Mouse (Mus musculus): ENCODE measurements around the gene Lpin1. TPM values are rescaled to one million over a fixed set of nuclear protein-coding genes. Genes with fewer than 3 reads are reported as not detected.

Gene Lpin1
- polyA plus RNA-seq (2014; fragmentation: Nextera tagmentation; extraction: Ambion mirVana) = 4.8 and 6.5 TPM in 2 replicates

DNA sequence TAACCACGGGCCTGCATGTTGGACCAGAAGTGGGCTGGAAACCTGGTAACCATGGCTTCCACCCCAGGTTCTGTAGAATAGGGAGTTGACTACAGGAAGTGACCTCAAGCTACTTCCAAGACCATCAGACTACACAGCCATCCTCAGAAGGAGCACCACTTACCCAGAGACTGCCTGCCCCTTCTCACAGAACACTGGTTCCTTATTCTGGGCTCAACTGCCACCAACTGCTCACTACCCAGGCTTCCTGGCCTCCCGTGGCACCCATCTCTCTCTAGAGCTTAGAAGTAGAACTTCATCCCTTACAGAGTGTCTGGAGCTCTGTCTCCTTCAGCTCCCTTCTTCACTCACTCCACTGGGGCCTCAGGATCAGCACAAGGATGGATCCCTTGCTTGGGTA lies at the start of gene Lpin1:
Lpin1 (minus strand) TSS at position 31 of the 400 bp plus-strand sequence.
- Histone ChIP-seq H3K9ac (replicated peaks; ENCODE audit: low read depth, low read length) (no peak within 1 kb of the TSS), H3K4me3 (ENCODE audit: low read depth, low read length) (no peak within 1 kb of the TSS), H3K36me3 (ENCODE audit: control insufficient read depth, insufficient read depth, low read length) (no peaks in the 10 kb centered on the region), H3K27me3 (ENCODE audit: control insufficient read depth, insufficient read depth, low read length) (no peaks in the 10 kb centered on the region), H3K9me3 (ENCODE audit: control insufficient read depth, low read depth, low read length) (no peaks in the 10 kb centered on the region), H3K27ac (ENCODE audit: low read length) (no peak within 1 kb of the TSS), H3K4me2 (replicated peaks; ENCODE audit: low read depth, low read length) (no peak within 1 kb of the TSS), H3K4me1 (ENCODE audit: control insufficient read depth, insufficient read depth, low read length) (no peaks in the 10 kb centered on the region)
- ATAC-seq (ENCODE audit: insufficient number of reproducible peaks, insufficient read depth, low FRiP score, low read depth) = no peak
- 83% methylated on average over 2 of the region's 2 CpGs for WGBS

DNA sequence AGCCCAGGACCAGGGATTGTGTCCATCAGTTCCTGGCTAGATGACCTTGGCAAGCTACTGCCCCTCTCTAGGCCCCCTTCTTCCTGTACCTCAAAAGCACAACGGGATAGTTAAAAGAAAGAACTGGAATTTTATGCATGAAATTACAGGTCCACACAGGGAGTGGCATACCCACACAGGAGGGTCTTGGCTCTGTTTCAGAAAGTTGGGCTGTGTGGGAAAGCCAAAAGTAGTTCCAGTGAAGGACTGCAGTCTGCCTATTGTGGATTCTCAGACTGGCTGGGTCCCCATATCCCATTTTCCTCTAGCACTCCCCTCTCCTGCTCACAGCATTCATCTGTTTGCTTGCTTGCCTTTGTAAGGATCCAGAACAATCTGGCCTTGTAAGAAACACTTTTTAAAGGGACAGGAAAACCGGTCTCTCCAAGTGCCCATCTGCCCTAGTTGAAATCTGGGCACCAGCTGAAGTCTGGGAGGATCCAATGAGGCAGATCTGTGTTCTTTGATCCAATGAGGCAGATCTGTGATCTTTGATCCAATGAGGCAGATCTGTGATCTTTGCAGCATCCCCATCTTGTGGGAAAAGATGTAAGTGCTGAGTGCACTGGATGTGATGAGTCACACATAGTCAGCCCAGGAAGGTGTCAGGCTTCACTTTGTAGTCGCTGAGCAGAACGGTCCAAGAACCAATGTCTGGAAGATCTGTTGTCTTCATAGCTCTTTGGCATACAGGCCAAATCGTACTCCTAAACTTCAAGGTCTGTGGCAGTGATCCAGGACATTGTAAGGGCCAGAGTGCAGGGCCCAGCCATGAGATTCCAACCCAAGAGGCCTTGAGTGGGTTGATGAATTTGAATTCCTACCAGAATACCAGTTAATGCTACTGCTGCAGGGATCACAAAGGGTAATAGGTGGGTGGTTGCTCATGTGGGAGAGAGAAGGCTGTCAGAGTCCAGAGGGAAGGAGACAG lies 46.4 kb upstream of the Lpin1 start:
- Histone ChIP-seq H3K9ac (replicated peaks; ENCODE audit: low read depth, low read length) (no peak overlapping the region), H3K4me3 (ENCODE audit: low read depth, low read length) (no peak overlapping the region), H3K4me1 (ENCODE audit: control insufficient read depth, insufficient read depth, low read length) (no peaks in the 10 kb centered on the region; the same call in 1 of the 2 replicates), H3K4me2 (replicated peaks; ENCODE audit: low read depth, low read length) (no peak overlapping the region), H3K36me3 (ENCODE audit: control insufficient read depth, insufficient read depth, low read length) (no peaks in the 10 kb centered on the region), H3K9me3 (ENCODE audit: control insufficient read depth, low read depth, low read length) (no peaks in the 10 kb centered on the region), H3K27me3 (ENCODE audit: control insufficient read depth, insufficient read depth, low read length) (peaks cover 16% of the 10 kb centered on the region), H3K27ac (ENCODE audit: low read length) (no peak overlapping the region)
- ATAC-seq (ENCODE audit: insufficient number of reproducible peaks, insufficient read depth, low FRiP score, low read depth) = no peak
- WGBS = 78% methylated on average over 5 of the region's 5 CpGs

DNA sequence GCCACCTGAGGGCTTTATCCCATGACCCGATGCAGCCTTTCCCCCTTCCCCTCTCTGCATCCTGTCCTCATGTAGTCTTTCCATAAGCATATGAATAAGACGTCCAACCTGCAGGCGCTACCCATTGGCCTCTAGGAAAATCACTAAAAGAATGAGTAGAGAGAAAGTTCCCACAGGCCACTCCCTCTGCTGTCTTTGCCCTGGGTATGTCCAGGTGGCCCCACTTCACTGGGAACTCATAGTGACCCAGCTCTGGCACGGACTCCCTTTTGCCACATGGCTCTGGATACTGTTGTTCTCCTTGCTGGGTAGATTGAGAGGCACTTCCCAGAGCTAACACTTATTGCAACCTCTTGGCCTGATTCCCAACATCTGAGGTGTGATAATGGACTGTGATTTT lies 44.8 kb upstream of the Lpin1 start:
- Histone ChIP-seq H3K27me3 (ENCODE audit: control insufficient read depth, insufficient read depth, low read length) (peaks cover 16% of the 10 kb centered on the region), H3K9me3 (ENCODE audit: control insufficient read depth, low read depth, low read length) (no peaks in the 10 kb centered on the region), H3K27ac (ENCODE audit: low read length) (no peak overlapping the region), H3K9ac (replicated peaks; ENCODE audit: low read depth, low read length) (no peak overlapping the region), H3K36me3 (ENCODE audit: control insufficient read depth, insufficient read depth, low read length) (no peaks in the 10 kb centered on the region), H3K4me2 (replicated peaks; ENCODE audit: low read depth, low read length) (no peak overlapping the region), H3K4me1 (ENCODE audit: control insufficient read depth, insufficient read depth, low read length) (no peaks in the 10 kb centered on the region; the same call in 1 of the 2 replicates), H3K4me3 (ENCODE audit: low read depth, low read length) (no peak overlapping the region)
- ATAC-seq (ENCODE audit: insufficient number of reproducible peaks, insufficient read depth, low FRiP score, low read depth) = no peak
- 66% methylated on average over 4 of the region's 4 CpGs for WGBS

DNA sequence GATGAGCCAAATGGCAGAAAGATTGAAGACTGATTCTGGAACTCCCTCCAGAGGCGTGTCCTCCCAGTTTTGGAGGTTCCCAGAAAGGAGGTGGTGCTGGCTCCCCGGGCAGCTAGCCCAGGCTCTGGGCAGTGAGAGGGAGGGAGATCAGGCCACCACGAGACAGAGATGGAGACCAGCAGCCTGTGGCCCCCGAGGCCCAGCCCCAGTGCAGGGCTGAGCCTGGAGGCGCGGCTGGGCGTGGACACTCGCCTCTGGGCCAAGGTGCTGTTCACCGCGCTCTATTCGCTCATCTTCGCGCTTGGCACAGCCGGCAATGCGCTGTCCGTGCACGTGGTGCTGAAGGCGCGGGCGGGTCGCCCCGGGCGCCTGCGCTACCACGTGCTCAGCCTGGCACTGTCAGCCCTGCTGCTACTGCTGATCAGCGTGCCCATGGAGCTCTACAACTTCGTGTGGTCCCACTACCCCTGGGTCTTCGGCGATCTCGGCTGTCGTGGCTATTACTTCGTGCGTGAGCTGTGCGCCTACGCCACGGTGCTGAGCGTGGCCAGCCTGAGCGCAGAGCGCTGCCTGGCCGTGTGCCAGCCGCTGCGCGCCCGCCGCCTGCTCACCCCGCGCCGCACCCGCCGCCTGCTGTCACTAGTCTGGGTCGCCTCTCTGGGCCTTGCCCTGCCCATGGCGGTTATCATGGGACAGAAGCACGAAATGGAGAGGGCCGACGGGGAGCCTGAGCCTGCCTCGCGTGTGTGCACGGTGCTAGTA lies 42.7 kb upstream of the Lpin1 start, which contains the start of gene Ntsr2:
Ntsr2 (plus strand) TSS at position 51 of the 762 bp plus-strand sequence.
- Histone ChIP-seq H3K4me3 (ENCODE audit: low read depth, low read length) (peak within 1 kb of the TSS; percentile 24), H3K4me2 (replicated peaks; ENCODE audit: low read depth, low read length) (peak within 1 kb of the TSS; percentile 48), H3K27me3 (ENCODE audit: control insufficient read depth, insufficient read depth, low read length) (peaks cover 16% of the 10 kb centered on the region), H3K27ac (ENCODE audit: low read length) (no peak within 1 kb of the TSS), H3K9me3 (ENCODE audit: control insufficient read depth, low read depth, low read length) (no peaks in the 10 kb centered on the region), H3K4me1 (ENCODE audit: control insufficient read depth, insufficient read depth, low read length) (no peaks in the 10 kb centered on the region; the same call in 1 of the 2 replicates), H3K9ac (replicated peaks; ENCODE audit: low read depth, low read length) (no peak within 1 kb of the TSS), H3K36me3 (ENCODE audit: control insufficient read depth, insufficient read depth, low read length) (no peaks in the 10 kb centered on the region)
- WGBS = 6% methylated on average over 58 of the region's 58 CpGs
- ATAC-seq (ENCODE audit: insufficient number of reproducible peaks, insufficient read depth, low FRiP score, low read depth) = peak; percentile 79

DNA sequence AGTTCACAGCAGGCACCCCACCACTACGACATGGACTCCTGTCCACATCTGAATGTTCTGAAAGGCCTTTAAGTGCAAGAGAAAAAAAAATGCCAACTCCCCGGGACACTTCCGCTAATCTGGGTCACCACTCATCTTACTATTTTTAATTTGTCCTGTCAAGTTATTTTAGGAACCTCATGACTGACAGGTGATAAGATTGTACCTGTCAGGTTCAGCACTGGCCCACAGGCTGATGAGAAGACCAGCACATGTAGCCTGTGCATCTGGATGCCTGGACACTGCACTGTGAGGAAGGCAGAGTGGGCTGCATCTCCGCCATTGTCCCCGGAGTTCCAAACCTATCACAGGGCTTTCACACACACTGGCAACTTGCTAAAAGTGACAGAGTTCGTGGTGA lies 39.1 kb upstream of the Lpin1 start:
- Histone ChIP-seq H3K36me3 (ENCODE audit: control insufficient read depth, insufficient read depth, low read length) (no peaks in the 10 kb centered on the region), H3K4me2 (replicated peaks; ENCODE audit: low read depth, low read length) (no peak overlapping the region), H3K9me3 (ENCODE audit: control insufficient read depth, low read depth, low read length) (no peaks in the 10 kb centered on the region), H3K4me3 (ENCODE audit: low read depth, low read length) (no peak overlapping the region), H3K27ac (ENCODE audit: low read length) (no peak overlapping the region), H3K9ac (replicated peaks; ENCODE audit: low read depth, low read length) (no peak overlapping the region), H3K27me3 (ENCODE audit: control insufficient read depth, insufficient read depth, low read length) (peaks cover 13% of the 10 kb centered on the region), H3K4me1 (ENCODE audit: control insufficient read depth, insufficient read depth, low read length) (no peaks in the 10 kb centered on the region; the same call in 1 of the 2 replicates)
- no peak for ATAC-seq (ENCODE audit: insufficient number of reproducible peaks, insufficient read depth, low FRiP score, low read depth)
- 79% methylated on average over 6 of the region's 6 CpGs for WGBS

DNA sequence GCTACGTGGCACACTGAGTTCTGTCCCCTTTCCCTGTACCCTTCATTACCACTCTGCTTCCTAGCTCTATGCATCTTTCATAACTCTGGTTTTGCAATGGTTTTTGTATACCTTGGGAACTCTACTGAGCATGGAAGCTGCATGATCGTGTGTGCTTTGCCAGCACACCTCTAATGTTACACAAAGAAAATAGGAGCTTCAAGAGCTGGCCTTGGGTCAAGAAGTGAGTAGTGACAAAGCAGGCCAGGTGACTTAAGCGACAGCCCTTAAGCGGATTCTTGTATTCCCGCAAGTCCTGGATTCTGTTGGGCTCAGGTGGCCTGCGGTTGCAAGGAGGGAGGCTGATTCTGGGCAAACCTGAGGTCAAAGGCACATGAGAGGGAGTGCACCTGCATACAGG lies 37.5 kb upstream of the Lpin1 start:
- no peak overlapping the region for H3K4me3 ChIP-seq (ENCODE audit: low read depth, low read length)
- H3K36me3 ChIP-seq (ENCODE audit: control insufficient read depth, insufficient read depth, low read length) = no peaks in the 10 kb centered on the region
- 83% methylated on average over 6 of the region's 6 CpGs for WGBS
- peaks cover under 1% of the 10 kb centered on the region; the same call in 1 of the 2 replicates for H3K27me3 ChIP-seq (ENCODE audit: control insufficient read depth, insufficient read depth, low read length)
- no peak overlapping the region for H3K9ac ChIP-seq (replicated peaks; ENCODE audit: low read depth, low read length)
- no peak overlapping the region for H3K4me2 ChIP-seq (replicated peaks; ENCODE audit: low read depth, low read length)
- H3K4me1 ChIP-seq (ENCODE audit: control insufficient read depth, insufficient read depth, low read length) = no peaks in the 10 kb centered on the region
- no peak overlapping the region for H3K27ac ChIP-seq (ENCODE audit: low read length)
- ATAC-seq (ENCODE audit: insufficient number of reproducible peaks, insufficient read depth, low FRiP score, low read depth) = no peak
- no peaks in the 10 kb centered on the region for H3K9me3 ChIP-seq (ENCODE audit: control insufficient read depth, low read depth, low read length)

DNA sequence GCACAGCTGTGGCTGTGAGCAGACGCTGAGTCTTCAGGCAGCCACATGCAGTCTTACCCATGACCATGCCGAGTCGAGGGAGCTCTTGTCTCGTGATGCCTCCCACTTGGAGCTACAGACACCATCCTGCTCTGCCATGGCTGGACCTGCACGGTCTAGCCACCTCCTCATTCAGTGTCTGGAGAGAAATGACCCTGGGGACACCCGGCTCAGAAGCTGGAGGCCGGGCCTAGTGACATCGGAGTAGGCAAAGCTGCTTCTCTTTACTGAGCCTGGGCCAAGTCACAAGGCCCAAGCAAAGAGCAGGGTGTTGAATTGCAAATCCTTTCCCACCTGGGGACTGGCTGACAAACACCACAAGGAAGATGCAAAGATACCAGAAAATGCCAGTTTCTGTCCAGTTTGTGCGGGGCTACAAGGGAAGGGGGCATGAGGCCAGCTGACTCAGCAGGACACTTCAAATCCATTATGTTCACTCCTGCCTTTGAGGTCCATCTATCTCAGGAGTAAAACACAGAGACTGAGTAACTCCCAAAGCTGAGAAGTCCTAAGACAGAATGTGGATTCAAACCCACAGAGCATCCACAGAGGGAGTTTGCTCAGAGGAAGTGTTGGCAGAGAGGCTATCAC lies 36.1 kb upstream of the Lpin1 start:
- no peak overlapping the region for H3K27ac ChIP-seq (ENCODE audit: low read length)
- H3K27me3 ChIP-seq (ENCODE audit: control insufficient read depth, insufficient read depth, low read length) = no peaks in the 10 kb centered on the region
- ATAC-seq (ENCODE audit: insufficient number of reproducible peaks, insufficient read depth, low FRiP score, low read depth) = no peak
- no peak overlapping the region for H3K9ac ChIP-seq (replicated peaks; ENCODE audit: low read depth, low read length)
- 51% methylated on average over 9 of the region's 9 CpGs for WGBS
- no peaks in the 10 kb centered on the region for H3K9me3 ChIP-seq (ENCODE audit: control insufficient read depth, low read depth, low read length)
- H3K36me3 ChIP-seq (ENCODE audit: control insufficient read depth, insufficient read depth, low read length) = no peaks in the 10 kb centered on the region
- H3K4me3 ChIP-seq (ENCODE audit: low read depth, low read length) = no peak overlapping the region
- H3K4me1 ChIP-seq (ENCODE audit: control insufficient read depth, insufficient read depth, low read length) = no peaks in the 10 kb centered on the region
- H3K4me2 ChIP-seq (replicated peaks; ENCODE audit: low read depth, low read length) = no peak overlapping the region

DNA sequence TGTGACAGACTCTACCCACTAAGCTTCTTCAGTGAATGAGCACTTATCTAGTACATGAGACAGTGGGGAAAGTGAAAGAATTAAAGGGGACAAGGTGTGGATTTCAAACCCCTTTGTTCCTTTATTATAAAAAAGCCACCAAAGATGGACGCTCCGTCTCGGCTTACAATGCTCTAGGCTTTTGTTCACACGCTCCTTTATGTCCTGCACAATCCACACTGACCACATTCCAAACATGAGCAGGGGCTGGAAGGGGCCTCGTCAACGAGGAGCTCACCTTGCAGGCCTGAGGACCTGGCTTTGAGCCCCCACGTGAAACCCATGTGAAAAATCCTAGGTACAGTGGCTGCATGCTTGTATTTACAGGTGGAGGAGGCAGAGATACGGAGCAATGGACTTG lies 33.9 kb upstream of the Lpin1 start:
- Histone ChIP-seq H3K4me1 (ENCODE audit: control insufficient read depth, insufficient read depth, low read length) (no peaks in the 10 kb centered on the region), H3K9me3 (ENCODE audit: control insufficient read depth, low read depth, low read length) (no peaks in the 10 kb centered on the region), H3K27ac (ENCODE audit: low read length) (no peak overlapping the region), H3K4me2 (replicated peaks; ENCODE audit: low read depth, low read length) (no peak overlapping the region), H3K9ac (replicated peaks; ENCODE audit: low read depth, low read length) (no peak overlapping the region), H3K4me3 (ENCODE audit: low read depth, low read length) (no peak overlapping the region), H3K27me3 (ENCODE audit: control insufficient read depth, insufficient read depth, low read length) (no peaks in the 10 kb centered on the region), H3K36me3 (ENCODE audit: control insufficient read depth, insufficient read depth, low read length) (no peaks in the 10 kb centered on the region)
- no peak for ATAC-seq (ENCODE audit: insufficient number of reproducible peaks, insufficient read depth, low FRiP score, low read depth)
- 63% methylated on average over 8 of the region's 8 CpGs for WGBS

All from stomach, embryonic 14.5 days (tissue).